Mouse (Mus musculus) kidney, embryonic 15.5 days (tissue): ENCODE measurements at regions not wholly inside any gene's neighbourhood (a gene's known extent, or its start where the extent isn't known, plus 50 kb on each side); places are given as distances from the start of the nearest gene placed in this dataset.

Experiments used
- ATAC-seq: fragments of 200-750 bp; cut with Nextera tagmentation; replicated peaks from 2 replicates; pipeline ENCODE4 v1.8.0; 2017; ENCODE audit warnings: moderate TSS enrichment; ENCODE audit not compliant: low FRiP score
- H3K27ac ChIP-seq: fragments of 300-500 bp; sonication (generic); 2 replicates; pipeline ENCODE4 v1.5.1; 2015; ENCODE audit warnings: mild to moderate bottlenecking, inconsistent platforms
- H3K27me3 ChIP-seq: fragments of 300-500 bp; sonication (generic); 2 replicates; pipeline ENCODE4 v1.6.1; 2015; ENCODE audit warnings: inconsistent platforms
- H3K36me3 ChIP-seq: fragments of 300-500 bp; sonication (generic); 2 replicates; pipeline ENCODE4 v1.6.1; 2015; ENCODE audit warnings: inconsistent platforms
- H3K4me1 ChIP-seq: fragments of 300-500 bp; sonication (generic); 2 replicates; pipeline ENCODE4 v1.6.1; 2015; ENCODE audit warnings: inconsistent platforms
- H3K4me2 ChIP-seq: fragments of 300-500 bp; sonication (generic); 2 replicates; pipeline ENCODE4 v1.6.1; 2015; ENCODE audit warnings: moderate library complexity, mild to moderate bottlenecking, inconsistent platforms
- H3K4me3 ChIP-seq: fragments of 300-500 bp; sonication (generic); replicated peaks from 2 replicates; pipeline ENCODE4 v1.5.1; 2015; ENCODE audit warnings: mild to moderate bottlenecking, inconsistent platforms
- H3K9ac ChIP-seq: fragments of 300-500 bp; sonication (generic); 2 replicates; pipeline ENCODE4 v1.6.1; 2015; ENCODE audit warnings: mild to moderate bottlenecking, inconsistent platforms
- H3K9me3 ChIP-seq: fragments of 300-500 bp; sonication (generic); replicated peaks from 2 replicates; pipeline ENCODE4 v1.6.1; 2016; ENCODE audit warnings: inconsistent platforms
- WGBS: fragments of 180-500 bp; shearing (Covaris S2); methylation state at CpG from one replicate; pipeline ENCODE4 v1.1.7; 2015; ENCODE audit warnings: mixed read lengths; 5-methylcytosine and 5-hydroxymethylcytosine counted together

- Histone ChIP-seq H3K27me3 (no peaks in the 10 kb centered on the region), H3K9ac (no peak overlapping the region), H3K9me3 (no peaks in the 10 kb centered on the region), H3K4me1 (peaks cover 30% of the 10 kb centered on the region), H3K4me3 (no peak overlapping the region), H3K4me2 (no peak overlapping the region), H3K36me3 (no peaks in the 10 kb centered on the region), H3K27ac (peak overlapping the region; percentile 48)
- ATAC-seq, result peak; percentile 63
- 56% methylated on average over 2 of the region's 2 CpGs for WGBS
Observed at GRCm38 (mm10) chr4:150715051-150715450, 63.1 kb upstream of the Slc45a1 start.

- 36% methylated on average over 5 of the region's 5 CpGs for WGBS
- H3K27ac ChIP-seq, result peak overlapping the region; percentile 52; the same call in 1 of the 2 replicates
Observed at GRCm38 (mm10) chr4:150713291-150713690, 61.3 kb upstream of the Slc45a1 start.

GRCm38 (mm10) chr4:150712856-150713255, 60.9 kb upstream of the Slc45a1 start:
- no peaks in the 10 kb centered on the region for H3K27me3 ChIP-seq
- no peak overlapping the region for H3K4me2 ChIP-seq
- H3K9ac ChIP-seq, result no peak overlapping the region
- 56% methylated on average over 10 of the region's 10 CpGs for WGBS
- no peak overlapping the region for H3K4me3 ChIP-seq
- 0 out of 2 replicates have a peak overlapping the region, but pooled peaks have one; percentile 52 for H3K27ac ChIP-seq
- no peak for ATAC-seq
- peaks cover 41% of the 10 kb centered on the region for H3K4me1 ChIP-seq
- H3K36me3 ChIP-seq, result no peaks in the 10 kb centered on the region
- no peaks in the 10 kb centered on the region for H3K9me3 ChIP-seq

More at GRCm38 (mm10) chr4:150713291-150713690, 61.3 kb upstream of the Slc45a1 start:
- no peak overlapping the region for H3K4me3 ChIP-seq
- no peaks in the 10 kb centered on the region for H3K27me3 ChIP-seq
- H3K9ac ChIP-seq, result no peak overlapping the region
- no peak overlapping the region for H3K4me2 ChIP-seq
- peaks cover 40% of the 10 kb centered on the region for H3K4me1 ChIP-seq
- no peaks in the 10 kb centered on the region for H3K9me3 ChIP-seq
- ATAC-seq, result no peak
- H3K36me3 ChIP-seq, result no peaks in the 10 kb centered on the region

GRCm38 (mm10) chr4:150711646-150712045, 59.7 kb upstream of the Slc45a1 start:
- no peak overlapping the region for H3K4me3 ChIP-seq
- H3K36me3 ChIP-seq, result no peaks in the 10 kb centered on the region
- peaks cover 43% of the 10 kb centered on the region for H3K4me1 ChIP-seq
- H3K4me2 ChIP-seq, result no peak overlapping the region
- ATAC-seq, result no peak
- H3K9me3 ChIP-seq, result no peaks in the 10 kb centered on the region
- 92% methylated on average over 6 of the region's 6 CpGs for WGBS
- H3K9ac ChIP-seq, result no peak overlapping the region
- H3K27ac ChIP-seq, result no peak overlapping the region
- no peaks in the 10 kb centered on the region for H3K27me3 ChIP-seq

GRCm38 (mm10) chr4:150709391-150710130, 57.6 kb upstream of the Slc45a1 start:
- H3K4me1 ChIP-seq, result peaks cover 43% of the 10 kb centered on the region
- peak; percentile 60 for ATAC-seq
- H3K9ac ChIP-seq, result no peak overlapping the region
- H3K4me2 ChIP-seq, result no peak overlapping the region
- H3K27me3 ChIP-seq, result no peaks in the 10 kb centered on the region
- peak overlapping the region; percentile 84 for H3K27ac ChIP-seq
- no peak overlapping the region for H3K4me3 ChIP-seq
- WGBS, result 25% methylated on average over 11 of the region's 11 CpGs
- no peaks in the 10 kb centered on the region for H3K36me3 ChIP-seq
- H3K9me3 ChIP-seq, result no peaks in the 10 kb centered on the region

- peak overlapping the region; percentile 84 for H3K27ac ChIP-seq
- no peaks in the 10 kb centered on the region for H3K27me3 ChIP-seq
- no peak overlapping the region for H3K4me3 ChIP-seq
- ATAC-seq, result no peak; the same call in 1 of the 2 replicates
- H3K9me3 ChIP-seq, result no peaks in the 10 kb centered on the region
- WGBS, result 63% methylated on average over 4 of the region's 4 CpGs
- peaks cover 43% of the 10 kb centered on the region for H3K4me1 ChIP-seq
- no peaks in the 10 kb centered on the region for H3K36me3 ChIP-seq
- H3K4me2 ChIP-seq, result no peak overlapping the region
- H3K9ac ChIP-seq, result no peak overlapping the region
Observed at GRCm38 (mm10) chr4:150708572-150708984, 56.6 kb upstream of the Slc45a1 start.

GRCm38 (mm10) chr4:150707725-150708571, 56.0 kb upstream of the Slc45a1 start:
- no peaks in the 10 kb centered on the region for H3K9me3 ChIP-seq
- H3K9ac ChIP-seq, result no peak overlapping the region
- 45% methylated on average over 20 of the region's 20 CpGs for WGBS
- H3K4me1 ChIP-seq, result peaks cover 43% of the 10 kb centered on the region
- H3K4me2 ChIP-seq, result no peak overlapping the region; the same call in 1 of the 2 replicates
- peak overlapping the region; percentile 84 for H3K27ac ChIP-seq
- no peaks in the 10 kb centered on the region for H3K27me3 ChIP-seq
- H3K4me3 ChIP-seq, result no peak overlapping the region
- no peaks in the 10 kb centered on the region for H3K36me3 ChIP-seq
- ATAC-seq, result peak; percentile 57; the same call in 1 of the 2 replicates

- 53% methylated on average over 19 of the region's 19 CpGs for WGBS
- Histone ChIP-seq H3K27me3 (no peaks in the 10 kb centered on the region), H3K36me3 (no peaks in the 10 kb centered on the region), H3K4me3 (no peak overlapping the region), H3K27ac (peak overlapping the region; percentile 84), H3K9me3 (no peaks in the 10 kb centered on the region), H3K4me1 (peaks cover 43% of the 10 kb centered on the region), H3K9ac (0 out of 2 replicates have a peak overlapping the region, but pooled peaks have one; percentile 7), H3K4me2 (no peak overlapping the region; the same call in 1 of the 2 replicates)
- ATAC-seq, result no peak; the same call in 1 of the 2 replicates
Observed at GRCm38 (mm10) chr4:150706793-150707724, 55.1 kb upstream of the Slc45a1 start.

- 0 out of 2 replicates have a peak overlapping the region, but pooled peaks have one; percentile 15 for H3K27ac ChIP-seq
- H3K27me3 ChIP-seq, result no peaks in the 10 kb centered on the region
- H3K4me2 ChIP-seq, result no peak overlapping the region
- H3K36me3 ChIP-seq, result no peaks in the 10 kb centered on the region
- H3K9me3 ChIP-seq, result no peaks in the 10 kb centered on the region
- H3K4me3 ChIP-seq, result no peak overlapping the region
- no peak for ATAC-seq
- WGBS, result 93% methylated on average over 7 of the region's 7 CpGs
- H3K9ac ChIP-seq, result no peak overlapping the region
- H3K4me1 ChIP-seq, result peaks cover 43% of the 10 kb centered on the region
Observed at GRCm38 (mm10) chr4:150706291-150706690, 54.3 kb upstream of the Slc45a1 start.

GRCm38 (mm10) chr4:150703266-150703665, 51.3 kb upstream of the Slc45a1 start:
- no peak overlapping the region for H3K9ac ChIP-seq
- ATAC-seq, result no peak
- no peaks in the 10 kb centered on the region for H3K9me3 ChIP-seq
- H3K4me1 ChIP-seq, result peaks cover 20% of the 10 kb centered on the region
- H3K4me3 ChIP-seq, result no peak overlapping the region
- H3K27me3 ChIP-seq, result no peaks in the 10 kb centered on the region
- no peak overlapping the region for H3K27ac ChIP-seq
- no peaks in the 10 kb centered on the region for H3K36me3 ChIP-seq
- WGBS, result 92% methylated on average over 5 of the region's 5 CpGs
- no peak overlapping the region for H3K4me2 ChIP-seq
